ENCODE assay signal across 20 mouse cellular contexts in the genomic region with DNA sequence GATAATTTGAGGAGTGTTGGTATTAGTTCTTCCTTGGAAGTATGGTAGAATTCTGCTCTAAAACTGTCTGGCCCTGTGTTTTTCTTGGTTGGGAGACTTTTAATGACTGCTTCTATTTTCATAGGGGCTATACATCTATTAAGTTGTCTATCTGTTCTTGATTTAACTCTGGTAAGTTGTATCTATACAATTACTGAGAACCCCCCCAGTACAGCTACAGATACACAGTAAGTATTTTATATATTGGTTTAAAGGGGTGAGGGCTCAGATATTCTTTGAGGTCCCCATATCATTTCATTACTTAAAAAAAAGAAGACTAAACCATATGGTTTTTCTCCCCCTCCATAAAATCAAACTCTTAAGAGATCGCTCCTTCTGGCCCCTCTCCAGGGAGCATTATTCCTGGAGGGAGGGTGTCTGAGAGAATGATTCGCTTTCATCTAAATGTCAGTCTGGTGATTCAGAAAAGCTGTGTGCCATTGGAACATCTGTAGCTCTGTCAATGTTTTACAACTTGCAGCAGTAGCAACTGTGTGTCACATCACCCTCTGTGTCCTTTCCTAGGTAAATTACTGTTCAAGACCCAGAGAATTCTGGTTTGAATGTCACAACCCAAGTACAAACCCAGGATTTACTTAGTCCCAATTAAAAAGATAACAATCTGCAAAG.
DNase-seq lines count a peak whose midpoint lies in the region; ATAC-seq lines count a peak whose summit lies in the region.
"Had no signal": no experiment of that assay in that cellular context is flagged by ENCODE, and none has a peak within 500 bp of the region (broad histone marks: within the 10 kb centered on the region; RNA-seq: fewer than 3 reads in every experiment).

No protein-coding gene starts in this region.

- 0 out of 2 replicates have a peak overlapping the region, but pooled peaks have one; percentile 47 for H3K27ac ChIP-seq in kidney, embryonic 14.5 days (ENCODE audit: low read depth, low read length)
- no peak overlapping the region for H3K27ac ChIP-seq in kidney, embryonic 16.5 days (ENCODE audit: low read length)
- H3K27ac ChIP-seq in hindbrain, embryonic 13.5 days = no peak overlapping the region
- H3K27ac ChIP-seq: forebrain, embryonic 10.5 days; heart, embryonic 15.5 days; hindbrain, embryonic 12.5 days; liver, embryonic 12.5 days; neural tube, embryonic 12.5 days; stomach, embryonic 15.5 days had no signal

- no peak for DNase-seq in kidney, adult 11 months
- peak; percentile 22 to 30 for DNase-seq in adrenal gland, postnatal 36 days
- DNase-seq in layer of hippocampus, postnatal 14 days (ENCODE audit: low spot score in 2 of 2) = peak; percentile 2 to 12
- no peak for DNase-seq in thymus, postnatal 0 days (ENCODE audit: low spot score)
- no peak for DNase-seq in retina, embryonic 14.5 days (ENCODE audit: low spot score)
- DNase-seq: cerebellum, adult 2 months; spleen, adult 18-20 months; thymus, postnatal 4 days had no signal

- H3K4me1 ChIP-seq in kidney, embryonic 14.5 days (ENCODE audit: control insufficient read depth, insufficient read depth, low read length) = no peaks in the 10 kb centered on the region
- H3K4me1 ChIP-seq in kidney, embryonic 16.5 days (ENCODE audit: insufficient read depth, low read length) = no peaks in the 10 kb centered on the region
- H3K4me1 ChIP-seq in hindbrain, embryonic 13.5 days (replicated peaks) = no peaks in the 10 kb centered on the region
- H3K4me1 ChIP-seq: forebrain, embryonic 10.5 days; heart, embryonic 15.5 days; hindbrain, embryonic 12.5 days; liver, embryonic 12.5 days; neural tube, embryonic 12.5 days; stomach, embryonic 15.5 days had no signal

- no peaks in the 10 kb centered on the region for H3K36me3 ChIP-seq in kidney, embryonic 14.5 days (ENCODE audit: control insufficient read depth, insufficient read depth, low read length)
- H3K36me3 ChIP-seq in kidney, embryonic 16.5 days (ENCODE audit: insufficient read depth, low read length) = no peaks in the 10 kb centered on the region
- H3K36me3 ChIP-seq in hindbrain, embryonic 13.5 days = no peaks in the 10 kb centered on the region
- H3K36me3 ChIP-seq: forebrain, embryonic 10.5 days; heart, embryonic 15.5 days; hindbrain, embryonic 12.5 days; liver, embryonic 12.5 days; neural tube, embryonic 12.5 days; stomach, embryonic 15.5 days had no signal

- no peaks in the 10 kb centered on the region for H3K27me3 ChIP-seq in kidney, embryonic 14.5 days (ENCODE audit: control insufficient read depth, insufficient read depth, low read length)
- no peaks in the 10 kb centered on the region for H3K27me3 ChIP-seq in kidney, embryonic 16.5 days (ENCODE audit: insufficient read depth, low read length)
- no peaks in the 10 kb centered on the region for H3K27me3 ChIP-seq in hindbrain, embryonic 13.5 days
- H3K27me3 ChIP-seq: heart, embryonic 15.5 days; hindbrain, embryonic 12.5 days; liver, embryonic 12.5 days; megakaryocyte, embryonic 14.5 days; neural tube, embryonic 12.5 days; stomach, embryonic 15.5 days had no signal

- H3K4me2 ChIP-seq in kidney, embryonic 14.5 days (replicated peaks; ENCODE audit: low read depth, low read length) = no peak overlapping the region
- H3K4me2 ChIP-seq in kidney, embryonic 16.5 days (replicated peaks; ENCODE audit: low read depth, low read length) = no peak overlapping the region
- H3K4me2 ChIP-seq in hindbrain, embryonic 13.5 days = no peak overlapping the region
- H3K4me2 ChIP-seq: heart, embryonic 15.5 days; hindbrain, embryonic 12.5 days; liver, embryonic 12.5 days; neural tube, embryonic 12.5 days; stomach, embryonic 15.5 days had no signal

- H3K9me3 ChIP-seq in kidney, embryonic 14.5 days (ENCODE audit: control insufficient read depth, low read length) = no peaks in the 10 kb centered on the region
- H3K9me3 ChIP-seq in kidney, embryonic 16.5 days (ENCODE audit: low read length) = no peaks in the 10 kb centered on the region
- no peaks in the 10 kb centered on the region for H3K9me3 ChIP-seq in hindbrain, embryonic 13.5 days
- H3K9me3 ChIP-seq: forebrain, embryonic 10.5 days; heart, embryonic 15.5 days; hindbrain, embryonic 12.5 days; liver, embryonic 12.5 days; megakaryocyte, embryonic 14.5 days; neural tube, embryonic 12.5 days; stomach, embryonic 15.5 days had no signal

- peak; percentile 93 for ATAC-seq in kidney, embryonic 14.5 days (ENCODE audit: low FRiP score, low TSS enrichment)
- peak; percentile 94 for ATAC-seq in kidney, embryonic 16.5 days (ENCODE audit: low FRiP score, low TSS enrichment)
- no peak for ATAC-seq in hindbrain, embryonic 13.5 days (ENCODE audit: low FRiP score)
- ATAC-seq: CD4-positive, CD25-positive, alpha-beta regulatory T cell, adult 4 months; intestine, embryonic 16.5 days; liver, embryonic 12.5 days had no signal

- H3K9ac ChIP-seq in kidney, embryonic 14.5 days (ENCODE audit: low read depth, low read length) = no peak overlapping the region
- no peak overlapping the region for H3K9ac ChIP-seq in kidney, embryonic 16.5 days (replicated peaks; ENCODE audit: low read length)
- no peak overlapping the region for H3K9ac ChIP-seq in hindbrain, embryonic 13.5 days
- H3K9ac ChIP-seq: heart, embryonic 15.5 days; hindbrain, embryonic 12.5 days; liver, embryonic 12.5 days; neural tube, embryonic 12.5 days; stomach, embryonic 15.5 days had no signal

- H3K4me3 ChIP-seq in kidney, embryonic 14.5 days (ENCODE audit: low read length) = no peak overlapping the region
- no peak overlapping the region for H3K4me3 ChIP-seq in kidney, embryonic 16.5 days (ENCODE audit: low read length)
- no peak overlapping the region for H3K4me3 ChIP-seq in hindbrain, embryonic 13.5 days
- H3K4me3 ChIP-seq: forebrain, embryonic 10.5 days; heart, embryonic 15.5 days; hindbrain, embryonic 12.5 days; liver, embryonic 12.5 days; megakaryocyte, embryonic 14.5 days; neural tube, embryonic 12.5 days; stomach, embryonic 15.5 days had no signal

- WGBS in kidney, embryonic 14.5 days = 25% methylated on average over 2 of the region's 2 CpGs
- WGBS in kidney, embryonic 16.5 days = 31% methylated on average over 2 of the region's 2 CpGs
- WGBS in hindbrain, embryonic 13.5 days = 72% methylated on average over 2 of the region's 2 CpGs

Comparison
In these comparisons a context has a peak if more than half of its experiments do, and no peak if none do; other contexts are left out.
1. DNase-seq: peak in adrenal gland, postnatal 36 days (2 of 2) and layer of hippocampus, postnatal 14 days (2 of 2); none in kidney, adult 11 months (single experiment), thymus, postnatal 0 days (single experiment) and retina, embryonic 14.5 days (single experiment).